Mouse (Mus musculus): Measurements from ENCODE around the gene Dennd4a.

Gene Dennd4a

GRCm38 (mm10) chr9:64810822-64811537 is at the start of gene Dennd4a:
Dennd4a (plus strand) TSS chr9:64811340.
- DNase-seq (ENCODE audit: low spot score in 2 of 2) = peak; percentile 99

- DNase-seq (ENCODE audit: low spot score in 2 of 2) = no peak
Observed at GRCm38 (mm10) chr9:64764824-64765223, 46.3 kb upstream of the Dennd4a start.

- DNase-seq (ENCODE audit: low spot score in 2 of 2) = no peak
Observed at GRCm38 (mm10) chr9:64766136-64766535, 45.0 kb upstream of the Dennd4a start.

GRCm38 (mm10) chr9:64767796-64768195 is 43.3 kb upstream of the Dennd4a start:
- no peak for DNase-seq (ENCODE audit: low spot score in 2 of 2)

GRCm38 (mm10) chr9:64769066-64769695 is 42.0 kb upstream of the Dennd4a start:
- peak; percentile 43 to 62 for DNase-seq (ENCODE audit: low spot score in 2 of 2)

GRCm38 (mm10) chr9:64769911-64770310 is 41.2 kb upstream of the Dennd4a start:
- no peak for DNase-seq (ENCODE audit: low spot score in 2 of 2)

- DNase-seq (ENCODE audit: low spot score in 2 of 2) = no peak
Observed at GRCm38 (mm10) chr9:64770411-64770849, 40.7 kb upstream of the Dennd4a start.

GRCm38 (mm10) chr9:64771236-64771635 is 39.9 kb upstream of the Dennd4a start:
- peak; percentile 81 to 83 for DNase-seq (ENCODE audit: low spot score in 2 of 2)

- no peak for DNase-seq (ENCODE audit: low spot score in 2 of 2)
Observed at GRCm38 (mm10) chr9:64773254-64773653, 37.9 kb upstream of the Dennd4a start.

- DNase-seq (ENCODE audit: low spot score in 2 of 2) = peak in 1 of 2 experiments; percentile 57
Observed at GRCm38 (mm10) chr9:64773936-64774335, 37.2 kb upstream of the Dennd4a start.

- peak; percentile 67 to 76 for DNase-seq (ENCODE audit: low spot score in 2 of 2)
Observed at GRCm38 (mm10) chr9:64774411-64774811, 36.7 kb upstream of the Dennd4a start.

GRCm38 (mm10) chr9:64774883-64775282 is 36.3 kb upstream of the Dennd4a start:
- no peak for DNase-seq (ENCODE audit: low spot score in 2 of 2)

- no peak for DNase-seq (ENCODE audit: low spot score in 2 of 2)
Observed at GRCm38 (mm10) chr9:64775491-64775890, 35.6 kb upstream of the Dennd4a start.

- no peak for DNase-seq (ENCODE audit: low spot score in 2 of 2)
Observed at GRCm38 (mm10) chr9:64777441-64777987, 33.6 kb upstream of the Dennd4a start.

GRCm38 (mm10) chr9:64778151-64778550 is 33.0 kb upstream of the Dennd4a start:
- no peak for DNase-seq (ENCODE audit: low spot score in 2 of 2)

- DNase-seq (ENCODE audit: low spot score in 2 of 2) = no peak
Observed at GRCm38 (mm10) chr9:64779628-64780027, 31.5 kb upstream of the Dennd4a start.

- DNase-seq (ENCODE audit: low spot score in 2 of 2) = no peak
Observed at GRCm38 (mm10) chr9:64783511-64783910, 27.6 kb upstream of the Dennd4a start.

- DNase-seq (ENCODE audit: low spot score in 2 of 2) = peak in 1 of 2 experiments; percentile 59
Observed at GRCm38 (mm10) chr9:64784841-64785240, 26.3 kb upstream of the Dennd4a start.

- DNase-seq (ENCODE audit: low spot score in 2 of 2) = peak in 1 of 2 experiments; percentile 49
Observed at GRCm38 (mm10) chr9:64786216-64786905, 24.8 kb upstream of the Dennd4a start.

GRCm38 (mm10) chr9:64788070-64788469 is 23.1 kb upstream of the Dennd4a start:
- peak in 1 of 2 experiments; percentile 66 for DNase-seq (ENCODE audit: low spot score in 2 of 2)

GRCm38 (mm10) chr9:64789341-64789761 is 21.8 kb upstream of the Dennd4a start:
- no peak for DNase-seq (ENCODE audit: low spot score in 2 of 2)

GRCm38 (mm10) chr9:64789887-64790400 is 21.2 kb upstream of the Dennd4a start:
- DNase-seq (ENCODE audit: low spot score in 2 of 2) = no peak

Measured in right cerebral cortex, postnatal 10 days (tissue).